Mouse (Mus musculus) heart, postnatal 0 days (tissue): ENCODE results near the gene Coa7.

Source experiments
- CTCF ChIP-seq: IDR thresholded peaks from 2 replicates; pipeline ENCODE4 v1.5.1; 2016; ENCODE audit warnings: antibody characterized with exemption, control low read depth, low read depth
- EP300 ChIP-seq: IDR thresholded peaks from 2 replicates; pipeline ENCODE4 v1.6.1; 2016; ENCODE audit warnings: antibody characterized with exemption, low read depth

DNA sequence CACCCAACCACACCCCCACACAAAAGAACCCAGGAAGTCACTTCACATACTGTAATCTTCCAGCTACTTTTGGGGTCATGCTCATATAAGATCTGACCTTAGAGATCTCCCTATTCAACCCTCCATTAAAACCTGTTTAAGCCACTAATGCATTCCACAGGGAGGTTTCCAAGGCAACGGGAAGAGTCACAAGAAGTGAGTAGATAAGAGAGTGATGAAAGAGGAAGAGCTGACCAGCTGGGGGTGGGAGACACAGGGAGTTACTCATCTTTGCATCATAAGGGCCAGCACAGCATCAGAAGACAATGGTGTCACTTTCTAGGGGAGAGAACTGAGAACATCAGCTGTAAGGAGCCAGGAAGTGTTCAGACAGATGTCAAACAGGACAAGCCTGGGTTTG is 52.2 kb downstream of the Coa7 start:
- TF ChIP-seq EP300 (no peak), CTCF (no peak)
